Mouse (Mus musculus) megakaryocyte progenitor cell, adult 5-6 weeks (primary cell): ENCODE results near the gene Yrdc. TPM values are rescaled to one million over a fixed set of nuclear protein-coding genes. Genes with fewer than 3 reads are reported as not detected.

Experiments
- ATAC-seq: replicated peaks from 2 replicates; pipeline ENCODE4 v1.8.0; 2016; ENCODE audit warnings: mild to moderate bottlenecking, moderate TSS enrichment, inconsistent platforms; ENCODE audit not compliant: poor library complexity
- total RNA-seq, 2 experiments: library from RNA; stranded (forward) in 1 of 2; stranded (reverse) in 1 of 2; fragments of 157-497, 149-512 nt in 1 of 2; fragments of 200-1000 nt in 1 of 2; gene quantifications; 2 replicates each; pipeline versions ENCODE4 v1.2.3 to v1.2.4; 2015 to 2017

Yrdc gene
- total RNA-seq, 2 experiments from 2014 or later: 32.8 to 56.7 TPM

DNA sequence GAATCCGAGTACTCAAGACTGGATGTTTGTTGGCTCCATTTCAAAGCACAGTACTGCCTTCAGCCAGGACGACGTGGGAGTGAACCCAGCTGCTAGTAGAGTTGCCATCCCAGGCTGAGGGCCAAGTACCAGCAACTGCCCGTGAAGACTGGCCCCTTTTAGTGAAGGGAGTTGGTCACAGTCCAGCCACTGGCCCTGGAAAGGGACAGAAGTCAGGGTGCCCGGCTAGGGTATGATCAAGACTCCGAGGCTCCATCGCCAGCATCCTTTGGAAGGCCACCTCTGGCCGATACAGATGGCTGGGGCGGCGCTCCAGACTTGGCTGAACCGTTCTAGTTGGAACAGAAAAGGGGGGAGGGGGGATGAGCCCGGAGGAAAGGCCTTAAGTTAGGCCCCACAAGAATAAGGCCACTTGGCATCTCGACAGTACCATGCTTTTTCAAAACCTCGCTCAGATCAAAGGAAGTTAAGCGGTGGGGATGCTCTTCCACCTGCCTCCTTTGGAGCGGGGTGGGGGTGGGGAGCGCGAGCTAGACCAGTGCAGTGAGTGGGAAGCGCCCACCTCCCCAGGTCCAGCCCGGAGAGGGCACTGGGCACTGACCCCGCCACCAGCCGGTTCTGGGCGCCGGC, 733 bp upstream of the Yrdc start:
- ATAC-seq: no peak

DNA sequence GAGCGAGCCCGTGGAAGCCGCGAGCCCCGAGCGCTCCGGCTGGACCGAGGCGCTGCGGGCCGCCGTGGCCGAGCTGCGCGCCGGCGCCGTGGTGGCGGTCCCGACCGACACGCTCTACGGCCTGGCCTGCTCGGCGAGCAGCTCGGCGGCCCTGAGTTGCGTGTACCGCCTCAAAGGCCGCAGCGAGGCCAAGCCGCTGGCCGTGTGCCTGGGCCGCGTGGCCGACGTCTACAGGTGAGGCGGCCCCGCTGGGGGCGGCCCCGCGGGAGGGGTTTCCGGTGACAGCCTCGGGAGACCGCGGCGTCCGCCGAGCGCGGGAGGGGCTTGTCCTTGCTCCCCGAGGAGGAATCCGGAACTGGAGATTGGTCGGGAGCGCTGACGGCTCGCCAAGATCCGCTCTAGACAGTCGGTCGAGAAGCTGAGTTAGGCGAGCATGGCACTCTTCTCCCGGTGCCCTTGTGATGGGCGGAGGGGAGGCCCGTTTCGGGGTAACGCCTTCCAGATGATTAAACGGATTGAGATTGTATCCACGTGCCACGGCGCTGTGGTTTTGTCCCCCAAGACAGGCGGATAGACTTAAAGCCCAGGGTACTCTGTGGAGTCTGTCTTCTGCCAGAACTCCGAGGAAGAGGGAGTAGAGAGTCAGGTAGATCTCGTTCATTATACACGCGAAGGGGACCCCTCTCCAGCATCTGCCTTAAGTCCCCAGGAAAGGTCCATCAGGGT, 617 bp downstream of the Yrdc start, which contains the start of gene 1110065P20Rik:
TSS of gene 1110065P20Rik (minus strand) at position 264 of the 726 bp plus-strand sequence.
- ATAC-seq: peak; percentile 36

DNA sequence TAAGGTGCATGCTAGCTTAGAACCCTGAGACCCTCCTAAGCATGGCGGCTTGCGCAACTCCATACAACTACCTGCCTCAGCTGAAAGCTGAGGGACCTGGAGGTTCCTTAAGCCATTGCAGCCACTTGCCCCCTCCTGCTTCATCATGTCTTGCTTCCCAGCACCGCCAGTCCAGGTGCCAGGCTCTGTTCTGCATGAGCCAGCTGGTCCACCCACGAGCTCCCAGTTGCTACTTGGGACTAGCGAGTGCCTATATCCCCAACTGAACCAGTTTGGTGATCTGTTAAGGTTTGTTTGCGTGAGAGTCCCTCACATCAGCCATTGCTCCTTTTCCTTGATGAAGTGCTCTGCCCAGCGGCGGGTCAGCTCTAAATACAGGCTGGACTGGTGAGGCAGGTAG, 5.8 kb downstream of the Yrdc start:
- no peak for ATAC-seq

DNA sequence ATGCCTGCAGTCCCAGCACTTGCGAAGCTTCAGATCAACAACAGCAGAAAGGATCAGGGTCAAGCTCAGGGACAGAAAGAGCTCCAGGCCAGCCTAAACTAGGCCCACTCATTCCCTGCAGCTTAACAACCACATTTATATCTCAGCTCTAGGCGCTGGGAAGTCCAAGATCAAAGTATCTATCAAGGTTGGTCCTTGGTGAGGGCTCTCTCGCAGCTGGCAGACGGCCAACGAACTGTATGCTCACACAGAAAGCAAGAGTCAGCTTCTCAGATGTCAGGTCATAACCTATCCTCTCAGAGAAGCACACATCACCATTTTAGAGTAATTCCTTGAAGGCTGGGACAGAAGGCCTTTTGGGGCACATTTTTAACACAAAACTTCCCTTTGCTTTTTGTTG, 7.9 kb downstream of the Yrdc start:
- no peak for ATAC-seq

DNA sequence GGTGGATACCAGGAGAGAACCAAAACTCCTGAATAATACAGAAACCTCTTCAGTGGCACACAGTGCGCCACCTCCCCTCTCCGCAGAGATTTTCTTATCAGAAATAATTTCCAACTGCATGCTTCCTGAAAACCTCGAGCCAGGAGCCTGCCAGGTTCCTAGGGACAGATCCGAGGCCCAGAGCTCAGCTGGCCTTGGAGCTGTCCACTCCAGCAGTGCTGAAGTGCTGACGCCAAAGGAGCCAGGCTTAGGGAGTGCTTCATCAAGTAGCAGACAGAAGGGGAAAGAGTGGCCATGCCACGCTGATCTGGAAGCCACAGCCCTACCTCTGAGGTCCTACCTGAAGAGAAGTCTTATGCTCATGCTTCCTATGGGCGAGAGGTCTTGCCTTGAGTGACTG, 10.0 kb downstream of the Yrdc start:
- peak; percentile 88 for ATAC-seq

DNA sequence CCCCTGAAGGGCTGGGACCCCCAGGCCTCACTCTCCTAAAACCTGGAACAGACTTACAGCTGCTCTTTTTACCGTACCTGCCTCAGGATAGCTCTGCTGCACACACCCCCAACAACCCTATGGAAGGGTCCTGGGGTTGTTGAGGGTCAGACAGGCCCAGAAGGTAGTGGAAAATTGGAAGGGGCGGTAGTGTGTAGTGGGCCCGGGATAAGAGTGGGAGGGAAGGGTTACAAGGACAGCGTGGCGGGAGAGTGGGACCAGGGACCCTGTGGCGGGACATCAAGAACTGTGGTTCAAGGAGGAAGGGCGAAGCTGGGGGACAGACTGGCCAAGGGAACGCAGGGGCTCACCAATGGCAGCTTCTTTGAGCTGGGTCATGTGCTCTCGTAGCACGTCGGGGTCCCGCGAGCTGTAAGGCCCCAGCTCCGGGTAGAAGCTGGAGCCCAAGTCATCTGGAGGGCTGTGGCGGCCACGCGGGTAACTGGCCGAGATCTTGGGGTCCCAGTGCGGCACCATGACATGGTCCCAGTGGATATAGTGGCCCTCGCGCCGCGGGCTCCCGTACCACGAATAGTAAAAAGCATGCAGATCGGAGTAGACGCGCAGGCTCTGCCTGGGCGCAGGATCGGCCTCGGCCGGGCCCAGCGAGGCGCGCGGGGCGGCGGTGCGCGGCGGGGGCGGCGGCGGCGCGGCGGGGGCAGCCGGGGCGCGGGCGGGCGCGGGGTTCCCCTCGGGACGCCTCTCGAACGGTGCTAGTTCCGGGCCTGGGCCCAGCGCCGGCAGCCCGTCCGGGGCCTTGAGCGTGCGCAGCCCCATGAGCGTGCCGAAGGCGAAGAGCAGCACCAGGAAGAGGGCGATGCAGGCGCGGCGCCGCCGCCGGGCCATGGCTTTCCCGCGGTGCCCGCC, 11.1 kb downstream of the Yrdc start, which contains the start of gene Maneal:
TSS of gene Maneal (minus strand) at position 889 of the 906 bp plus-strand sequence.
- no peak for ATAC-seq

DNA sequence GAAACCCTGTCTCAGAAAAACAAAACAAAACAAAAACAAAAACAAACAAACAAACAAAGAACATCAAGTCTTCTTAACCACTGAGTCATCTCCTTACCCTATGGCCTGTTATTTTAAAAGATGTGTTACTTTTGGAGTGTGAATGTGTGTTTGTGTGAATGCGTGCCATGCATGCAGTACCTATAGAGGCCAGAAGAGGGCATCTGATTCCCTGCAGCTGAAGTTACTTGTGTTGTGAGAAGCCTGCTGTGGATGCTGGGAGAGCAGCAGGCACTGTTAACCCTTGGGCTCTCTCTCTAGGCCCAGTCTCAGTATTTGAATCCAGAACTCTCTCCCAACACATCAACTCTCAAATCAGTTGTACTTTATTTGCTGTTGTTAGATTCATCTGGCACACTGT, 22.2 kb downstream of the Yrdc start:
- no peak for ATAC-seq

DNA sequence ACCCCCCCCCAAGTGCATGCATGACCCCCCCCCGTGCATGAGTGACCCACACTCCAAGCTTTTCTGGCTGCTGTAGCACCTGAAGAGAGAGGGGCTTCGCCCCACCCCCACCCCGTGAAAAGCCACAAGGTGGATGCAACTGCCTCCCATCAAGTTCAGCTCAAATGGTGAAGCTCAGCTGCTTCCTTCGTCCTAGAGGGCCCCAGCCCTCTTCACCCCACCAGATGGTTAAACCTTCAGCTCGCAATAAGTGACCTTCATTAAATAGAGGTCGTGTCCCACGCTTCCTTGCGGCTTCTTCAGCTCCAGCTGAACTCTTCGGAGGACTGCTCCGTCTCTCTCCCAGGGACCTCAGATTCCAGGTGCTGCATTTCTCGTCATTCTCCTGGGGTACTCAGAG, 30.1 kb downstream of the Yrdc start, which contains the start of gene Epha10:
TSS of gene Epha10 (plus strand) at position 301 of the 400 bp plus-strand sequence.
- no peak for ATAC-seq

DNA sequence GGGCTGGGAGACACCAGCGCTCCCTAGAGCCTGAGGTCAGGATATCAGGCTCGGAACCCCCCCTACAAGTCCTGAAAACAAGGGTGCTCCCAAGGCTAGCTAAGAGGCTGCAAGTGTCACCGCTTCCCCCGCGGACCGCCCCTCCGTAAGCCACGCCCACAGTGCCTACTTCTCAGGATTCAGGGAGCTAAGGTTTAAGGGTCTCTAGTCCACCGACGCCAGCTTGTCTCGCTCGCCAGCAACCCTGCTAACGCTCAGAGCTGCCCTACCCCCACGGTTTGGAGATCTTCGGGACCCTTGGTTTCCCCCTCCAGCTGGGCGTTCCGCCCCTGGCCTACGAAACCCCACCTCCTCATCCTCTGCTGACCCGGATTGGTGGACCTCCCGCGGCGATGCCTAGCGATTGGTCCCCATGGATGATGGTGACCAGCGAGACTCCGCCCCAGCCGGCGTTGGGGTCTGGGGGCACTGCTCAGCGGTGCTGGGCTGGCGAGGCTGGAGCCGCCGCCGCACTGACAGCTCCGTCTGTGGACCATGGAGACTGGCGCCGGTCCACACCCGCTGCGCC, 30.9 kb downstream of the Yrdc start:
- ATAC-seq: 0 out of 2 replicates have a peak, but pooled peaks have one; percentile 18

DNA sequence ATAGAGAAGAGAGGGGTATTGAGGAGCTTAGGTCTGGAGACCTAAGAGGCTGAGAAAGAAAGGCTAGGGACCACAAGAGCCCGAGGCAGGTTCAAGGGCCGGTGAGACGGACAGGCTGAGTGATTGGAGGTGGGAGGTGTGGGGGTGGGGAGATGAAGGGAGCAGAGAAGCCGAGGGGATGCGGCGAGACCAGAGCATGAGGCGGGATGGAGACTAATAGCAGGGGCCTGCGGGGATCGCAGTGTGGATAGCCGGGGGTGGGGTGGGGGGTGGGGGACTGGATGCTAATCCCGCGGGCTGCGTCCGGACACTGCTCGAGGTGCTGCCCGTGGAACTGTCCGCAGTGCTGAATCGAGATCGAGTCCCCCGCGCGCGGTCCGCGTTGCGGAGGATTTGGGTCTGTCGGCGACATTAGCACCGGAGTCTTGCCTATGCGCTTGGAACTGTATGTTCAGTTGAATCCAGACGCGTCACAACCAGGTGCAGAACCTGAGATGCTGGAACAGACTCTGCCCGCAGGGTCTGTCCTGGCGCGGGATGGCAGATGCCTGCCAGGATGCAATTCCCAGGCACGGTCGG, 31.8 kb downstream of the Yrdc start:
- peak; percentile 82 for ATAC-seq

DNA sequence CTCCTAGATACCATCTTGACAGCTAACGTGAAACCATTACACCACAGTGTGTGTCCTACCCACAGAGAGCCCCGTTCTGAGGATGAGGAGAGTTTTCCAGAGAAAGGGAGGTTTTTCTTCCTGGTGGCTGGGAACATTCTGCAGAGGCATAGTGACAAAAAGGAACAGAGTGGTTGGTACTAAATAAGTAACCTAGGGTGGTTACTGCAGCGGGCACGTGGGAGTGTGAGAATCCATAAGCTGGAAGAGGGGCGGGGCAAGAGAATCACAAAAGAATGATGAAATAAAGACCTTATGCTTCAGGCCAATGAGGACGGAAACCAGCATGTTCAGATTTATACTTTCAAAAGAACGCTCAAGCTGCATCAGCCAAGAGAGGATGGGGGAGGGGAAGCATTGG, 38.2 kb downstream of the Yrdc start:
- no peak for ATAC-seq

DNA sequence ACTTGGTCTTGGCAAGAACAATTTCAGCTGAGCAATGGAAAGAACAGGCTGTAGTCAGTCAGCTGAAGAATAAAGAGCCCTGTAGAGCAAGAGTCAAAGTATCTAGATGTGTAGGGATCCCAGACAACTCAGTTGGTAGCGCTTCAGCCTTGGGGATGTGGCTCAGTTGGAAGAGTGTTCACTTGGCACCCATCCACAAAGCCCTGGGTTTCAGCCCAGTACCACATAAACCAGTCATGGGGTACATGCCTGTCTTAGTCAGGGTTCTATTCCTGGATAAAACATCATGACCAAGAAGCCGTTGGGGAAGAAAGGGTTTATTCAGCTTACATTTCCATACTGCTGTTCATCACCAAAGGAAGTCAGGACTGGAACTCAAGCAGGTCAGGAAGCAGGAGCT, 39.5 kb downstream of the Yrdc start:
- no peak for ATAC-seq

DNA sequence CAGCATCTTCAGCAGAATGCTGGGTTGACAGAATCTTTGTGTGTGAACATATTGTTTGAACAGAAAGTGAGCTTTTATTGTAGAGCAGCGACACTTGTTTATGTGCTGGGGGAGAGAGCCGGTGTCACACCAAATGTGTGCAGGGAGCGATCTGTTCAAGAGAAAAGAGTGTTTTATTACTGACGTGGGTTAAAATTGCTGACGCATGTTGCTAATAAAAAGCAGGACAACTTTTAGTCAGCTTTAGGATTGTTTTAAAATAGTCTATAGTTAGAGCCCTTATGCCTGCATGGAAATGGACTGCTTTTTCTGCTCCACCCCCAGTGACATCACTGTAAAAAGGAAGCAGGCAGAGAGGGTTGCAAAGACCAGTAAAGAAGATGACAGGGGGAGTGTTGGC, 40.4 kb downstream of the Yrdc start:
- no peak for ATAC-seq

DNA sequence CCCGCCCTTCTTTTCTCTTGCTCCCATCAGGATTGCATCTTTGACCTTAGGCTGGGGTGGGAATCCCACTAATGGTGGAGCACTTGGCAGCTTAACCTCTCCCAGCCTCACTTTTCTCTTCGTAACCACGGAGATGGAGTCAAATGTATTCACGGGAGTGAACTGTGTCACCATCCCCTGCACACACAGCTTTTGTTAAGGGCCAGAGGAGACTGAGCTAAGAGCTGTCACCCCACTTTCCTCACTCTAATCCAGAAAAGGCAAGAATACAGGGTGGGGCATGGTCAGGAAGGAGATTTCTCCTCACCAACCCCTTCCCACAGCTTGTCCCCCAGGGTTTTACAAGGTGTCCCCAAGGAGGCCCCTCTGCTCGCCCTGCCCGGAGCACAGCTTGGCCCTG, 43.3 kb downstream of the Yrdc start:
- ATAC-seq: no peak

DNA sequence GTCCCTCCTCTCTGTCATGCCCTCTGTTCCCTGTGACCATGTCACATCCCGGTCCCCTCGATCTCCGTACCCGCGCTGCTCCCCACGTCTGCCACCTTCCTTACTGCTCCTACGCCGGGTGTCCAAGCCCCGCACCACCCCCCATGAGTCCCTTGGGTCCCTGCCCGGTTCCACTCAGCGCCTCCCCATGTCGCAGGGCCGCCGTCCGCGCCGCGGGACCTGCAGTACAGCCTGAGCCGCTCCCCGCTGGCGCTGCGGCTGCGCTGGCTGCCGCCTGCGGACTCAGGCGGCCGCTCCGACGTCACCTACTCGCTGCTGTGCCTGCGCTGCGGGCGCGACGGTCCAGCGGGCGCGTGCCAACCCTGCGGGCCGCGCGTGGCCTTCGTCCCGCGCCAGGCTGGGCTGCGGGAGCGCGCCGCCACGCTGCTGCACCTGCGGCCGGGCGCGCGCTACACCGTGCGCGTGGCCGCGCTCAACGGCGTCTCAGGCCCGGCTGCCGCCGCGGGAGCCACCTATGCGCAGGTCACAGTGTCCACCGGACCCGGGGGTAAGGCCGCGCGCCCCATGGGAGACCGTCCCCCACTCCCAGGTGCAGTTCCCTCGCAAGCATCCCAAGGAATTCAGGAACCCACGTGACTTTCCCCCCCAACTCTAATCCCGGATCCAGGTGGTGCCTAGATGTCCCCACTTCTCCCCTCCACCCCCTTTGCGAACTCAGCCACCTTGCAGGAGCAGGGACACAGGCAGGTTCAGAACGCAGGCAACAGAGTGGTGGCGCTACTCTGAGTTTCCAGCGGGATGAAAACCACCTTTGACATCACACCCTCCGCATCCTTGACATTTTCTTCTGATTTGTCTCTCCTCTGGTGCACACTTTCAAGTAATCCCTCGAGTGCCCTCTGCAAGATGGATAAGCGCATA, 44.3 kb downstream of the Yrdc start:
- 0 out of 2 replicates have a peak, but pooled peaks have one; percentile 31 for ATAC-seq

DNA sequence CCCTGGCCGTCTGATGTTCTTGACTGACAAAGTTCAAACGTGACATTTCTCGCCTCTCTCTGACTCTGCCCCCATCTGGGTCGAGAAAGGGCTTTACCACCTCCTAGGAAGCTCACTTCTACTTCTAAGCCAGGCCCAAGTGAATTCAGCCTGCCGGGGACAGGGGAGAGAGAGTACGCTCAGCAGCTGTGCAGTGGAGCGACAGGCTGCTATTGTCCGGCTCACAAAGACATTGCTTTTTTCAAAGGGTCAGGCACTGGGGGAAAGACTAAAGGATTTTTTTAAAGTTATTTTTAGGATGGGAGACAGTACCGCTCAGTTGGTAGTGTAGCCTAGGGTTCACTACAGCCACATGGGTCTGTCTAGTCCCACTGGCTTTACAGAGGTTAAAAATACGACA, 47.9 kb downstream of the Yrdc start:
- no peak for ATAC-seq

DNA sequence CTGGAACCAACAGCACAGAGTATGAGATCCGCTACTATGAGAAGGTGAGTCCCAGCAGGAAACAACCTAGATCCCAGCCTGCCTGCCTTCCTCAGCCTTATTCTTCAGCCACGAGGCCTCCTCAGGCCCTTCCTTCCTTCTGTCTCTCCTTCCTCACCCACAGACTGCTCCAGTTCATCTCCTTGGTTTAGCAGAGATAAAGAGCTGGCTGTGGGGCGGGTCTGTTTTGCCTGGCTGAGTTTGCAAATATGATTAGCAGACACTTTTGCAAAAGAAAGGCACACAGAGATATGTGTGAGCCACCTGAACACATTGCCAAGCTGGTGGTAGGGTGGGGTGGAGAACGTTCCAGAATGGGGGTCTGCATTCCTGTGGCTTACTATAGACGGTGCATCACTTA, 49.4 kb downstream of the Yrdc start:
- peak; percentile 71 for ATAC-seq
